Mouse (Mus musculus): Measurements from ENCODE around the gene Lcor.

- TF ChIP-seq POLR2A (IDR thresholded peaks at IDR 0.05; ENCODE audit: insufficient read depth, low read length), result no peak
- TF ChIP-seq CTCF (IDR thresholded peaks at IDR 0.05; ENCODE audit: low read depth, low read length), result no peak
Observed at GRCm38 (mm10) chr19:41517006-41517405, 34.6 kb downstream of the Lcor start.

All from ES-Bruce4 (cell line).